Mouse (Mus musculus) inflammation-experienced regulatory T-cells, adult 6 months (primary cell): ENCODE measurements around the gene Paqr5. TPM values are rescaled to one million over a fixed set of nuclear protein-coding genes. Genes with fewer than 3 reads are reported as not detected.

Experiments
- ATAC-seq: one replicate; pipeline ENCODE4 v1.8.0; 2017
- polyA plus RNA-seq, 3 experiments: library from polyadenylated mRNA; unstranded; fragments of 100-300 nt; shearing (Covaris generic); gene quantifications; one replicate each; pipeline ENCODE4 v1.2.1; 2017

Gene Paqr5
- polyA plus RNA-seq, 3 experiments from 2014 or later: 0.10 to 0.23 (median 0.22) TPM

GRCm38 (mm10) chr9:61908832-61909407, 117.7 kb downstream of the Paqr5 start:
- ATAC-seq: no peak

- ATAC-seq: no peak
Observed at GRCm38 (mm10) chr9:61908341-61908740, 118.3 kb downstream of the Paqr5 start.

DNA sequence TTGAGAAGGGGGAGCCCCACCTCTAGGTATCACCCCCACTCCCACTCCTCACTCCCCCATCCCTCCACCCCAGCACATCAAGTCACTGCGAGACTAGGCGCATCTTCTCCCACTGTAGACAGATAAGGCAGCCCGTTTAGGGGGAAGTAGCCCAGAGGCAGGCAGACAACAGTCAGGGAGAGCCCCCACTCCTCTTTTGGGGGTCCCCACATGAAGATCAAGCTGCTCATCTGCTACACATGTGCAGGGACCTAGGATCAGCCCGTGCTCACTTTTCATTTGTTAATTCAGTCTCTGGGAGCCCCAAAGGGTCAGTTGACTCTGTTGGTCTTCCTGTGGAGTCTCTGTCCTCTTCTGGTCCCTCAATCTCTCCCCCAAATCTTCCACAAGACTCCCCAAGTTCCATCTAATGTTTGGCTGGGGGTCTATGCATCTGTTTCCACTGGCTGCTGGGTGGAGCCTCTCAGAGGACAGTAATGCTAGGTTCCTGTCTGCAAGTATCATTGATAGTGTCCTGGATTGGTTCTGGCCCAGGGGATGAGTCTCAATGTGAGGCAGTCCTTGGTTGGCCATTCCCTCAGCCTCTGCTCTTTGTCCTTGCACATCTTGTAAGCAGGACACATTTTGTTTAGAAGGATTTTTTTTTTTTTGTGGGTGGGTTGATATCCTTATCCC, 118.9 kb downstream of the Paqr5 start:
- ATAC-seq: no peak

- no peak for ATAC-seq
Observed at GRCm38 (mm10) chr9:61906912-61907311, 119.7 kb downstream of the Paqr5 start.

DNA sequence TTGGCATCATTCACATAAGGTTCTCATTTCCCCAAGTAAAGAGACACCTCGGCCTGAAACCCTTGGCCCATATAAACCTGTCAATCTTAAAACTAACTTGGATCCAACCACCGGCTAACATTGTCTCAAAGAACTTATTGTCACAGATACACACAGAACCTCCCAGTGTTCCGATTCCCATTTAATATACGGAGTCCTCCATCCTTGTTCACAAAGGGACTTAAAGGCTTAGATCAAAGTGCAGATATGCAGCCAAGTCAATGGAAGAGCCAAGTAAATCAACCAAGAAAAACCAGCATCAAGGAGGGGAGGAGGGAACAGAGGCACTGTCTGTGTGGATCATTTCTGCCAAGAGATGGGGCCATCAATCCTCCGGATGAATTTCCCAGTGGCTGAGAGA, 121.1 kb downstream of the Paqr5 start:
- ATAC-seq: no peak

DNA sequence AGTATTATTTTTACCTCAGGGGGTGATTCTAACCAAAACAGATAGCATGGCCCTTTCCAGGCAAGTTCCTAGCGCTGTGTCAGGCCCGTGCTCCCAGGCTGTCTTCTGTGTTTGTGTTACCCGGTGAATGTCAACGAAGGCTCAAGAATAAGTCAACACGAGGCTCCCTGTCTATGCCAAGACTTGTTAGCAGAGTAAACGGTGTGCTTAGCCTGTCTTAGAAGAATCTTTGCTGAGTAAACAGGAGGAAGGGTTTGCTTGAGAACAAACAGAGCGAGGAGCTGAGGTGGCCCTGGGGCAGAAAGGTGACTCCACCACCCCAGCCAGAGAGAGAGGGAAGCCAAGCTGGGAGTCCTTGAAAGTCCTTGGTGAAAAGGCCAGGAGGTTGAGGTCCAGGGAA, 122.5 kb downstream of the Paqr5 start:
- no peak for ATAC-seq

Other genes with a start within 250 kb of the Paqr5 start
- 1,000 to 10,000 TPM; 2,175 to 3,618 (median 3,142) TPM for gene Rplp1, start 112.3 kb downstream of the Paqr5 start, polyA plus RNA-seq
- gene Kif23, start 80.1 kb downstream of the Paqr5 start, polyA plus RNA-seq: 10 to 100 TPM in 2 of 3 experiments, 1 to 10 TPM in 1; 4.9 to 91.0 (median 14.7) TPM
- 1 to 10 TPM; 3.4 to 5.0 (median 4.3) TPM for gene Glce, start 95.8 kb upstream of the Paqr5 start, polyA plus RNA-seq